Mouse (Mus musculus): ENCODE measurements around the gene Gm9495. TPM values are rescaled to one million over a fixed set of nuclear protein-coding genes. Genes with fewer than 3 reads are reported as not detected.
A peak's percentile ranks its signal among the peaks of the same experiment; 100 is the strongest.
"Not testable (repeated sequence)": the region's sequence is repeated elsewhere in the genome, so short reads cannot be mapped to it uniquely, and the experiment has no call there.

The Gm9495 gene
- polyA plus RNA-seq (2014; fragmentation: Nextera tagmentation; extraction: Ambion mirVana) = not detected in 2 replicates

- not testable (repeated sequence) for H3K4me3 ChIP-seq (ENCODE audit: low read depth, low read length); H3K36me3 ChIP-seq (ENCODE audit: control insufficient read depth, insufficient read depth, low read length); H3K4me1 ChIP-seq (ENCODE audit: control insufficient read depth, insufficient read depth, low read length); H3K9me3 ChIP-seq (ENCODE audit: control insufficient read depth, low read depth, low read length); H3K9ac ChIP-seq (replicated peaks; ENCODE audit: low read depth, low read length); H3K27me3 ChIP-seq (ENCODE audit: control insufficient read depth, insufficient read depth, low read length); H3K4me2 ChIP-seq (replicated peaks; ENCODE audit: low read depth, low read length); H3K27ac ChIP-seq (ENCODE audit: low read length); ATAC-seq (ENCODE audit: insufficient number of reproducible peaks, insufficient read depth, low FRiP score, low read depth)
- 88% methylated on average over 1 of the region's 3 CpGs for WGBS
Measured at GRCm38 (mm10) chr8:69453465-69453864, at the start of gene Gm9495. Gene Gm9495, minus strand, starts transcription at chr8:69453565.

GRCm38 (mm10) chr8:69474946-69475345 lies 21.6 kb upstream of the Gm9495 start:
- not testable (repeated sequence) for H3K9ac ChIP-seq (replicated peaks; ENCODE audit: low read depth, low read length); ATAC-seq (ENCODE audit: insufficient number of reproducible peaks, insufficient read depth, low FRiP score, low read depth)
- WGBS = 96% methylated on average over 2 of the region's 3 CpGs

GRCm38 (mm10) chr8:69420018-69420417 lies 33.3 kb downstream of the Gm9495 start:
- H3K27ac ChIP-seq (ENCODE audit: low read length); H3K36me3 ChIP-seq (ENCODE audit: control insufficient read depth, insufficient read depth, low read length); H3K9ac ChIP-seq (replicated peaks; ENCODE audit: low read depth, low read length); H3K9me3 ChIP-seq (ENCODE audit: control insufficient read depth, low read depth, low read length); H3K4me2 ChIP-seq (replicated peaks; ENCODE audit: low read depth, low read length); ATAC-seq (ENCODE audit: insufficient number of reproducible peaks, insufficient read depth, low FRiP score, low read depth); H3K4me3 ChIP-seq (ENCODE audit: low read depth, low read length); H3K27me3 ChIP-seq (ENCODE audit: control insufficient read depth, insufficient read depth, low read length); H3K4me1 ChIP-seq (ENCODE audit: control insufficient read depth, insufficient read depth, low read length): not testable (repeated sequence)
- WGBS = 85% methylated on average over 3 of the region's 3 CpGs

More at GRCm38 (mm10) chr8:69474946-69475345, 21.6 kb upstream of the Gm9495 start:
- H3K27ac ChIP-seq (ENCODE audit: low read length); H3K9me3 ChIP-seq (ENCODE audit: control insufficient read depth, low read depth, low read length); H3K27me3 ChIP-seq (ENCODE audit: control insufficient read depth, insufficient read depth, low read length); H3K4me3 ChIP-seq (ENCODE audit: low read depth, low read length); H3K4me2 ChIP-seq (replicated peaks; ENCODE audit: low read depth, low read length); H3K36me3 ChIP-seq (ENCODE audit: control insufficient read depth, insufficient read depth, low read length); H3K4me1 ChIP-seq (ENCODE audit: control insufficient read depth, insufficient read depth, low read length): not testable (repeated sequence)

GRCm38 (mm10) chr8:69414326-69414725 lies 39.0 kb downstream of the Gm9495 start:
- ATAC-seq (ENCODE audit: insufficient number of reproducible peaks, insufficient read depth, low FRiP score, low read depth) = no peak
- WGBS = 79% methylated on average over 1 of the region's 1 CpGs
- Histone ChIP-seq H3K36me3 (ENCODE audit: control insufficient read depth, insufficient read depth, low read length) (no peaks in the 10 kb centered on the region), H3K27me3 (ENCODE audit: control insufficient read depth, insufficient read depth, low read length) (no peaks in the 10 kb centered on the region), H3K9ac (replicated peaks; ENCODE audit: low read depth, low read length) (no peak overlapping the region), H3K4me1 (ENCODE audit: control insufficient read depth, insufficient read depth, low read length) (no peaks in the 10 kb centered on the region), H3K4me3 (ENCODE audit: low read depth, low read length) (no peak overlapping the region), H3K9me3 (ENCODE audit: control insufficient read depth, low read depth, low read length) (no peaks in the 10 kb centered on the region), H3K27ac (ENCODE audit: low read length) (no peak overlapping the region), H3K4me2 (replicated peaks; ENCODE audit: low read depth, low read length) (no peak overlapping the region)

GRCm38 (mm10) chr8:69404768-69405167 lies 48.6 kb downstream of the Gm9495 start:
- Histone ChIP-seq H3K27me3 (ENCODE audit: control insufficient read depth, insufficient read depth, low read length) (no peaks in the 10 kb centered on the region), H3K9me3 (ENCODE audit: control insufficient read depth, low read depth, low read length) (peaks cover 3% of the 10 kb centered on the region; the same call in 1 of the 2 replicates), H3K9ac (replicated peaks; ENCODE audit: low read depth, low read length) (no peak overlapping the region), H3K27ac (ENCODE audit: low read length) (no peak overlapping the region), H3K4me3 (ENCODE audit: low read depth, low read length) (no peak overlapping the region), H3K4me1 (ENCODE audit: control insufficient read depth, insufficient read depth, low read length) (no peaks in the 10 kb centered on the region), H3K4me2 (replicated peaks; ENCODE audit: low read depth, low read length) (no peak overlapping the region), H3K36me3 (ENCODE audit: control insufficient read depth, insufficient read depth, low read length) (no peaks in the 10 kb centered on the region)
- no peak for ATAC-seq (ENCODE audit: insufficient number of reproducible peaks, insufficient read depth, low FRiP score, low read depth)
- WGBS = 73% methylated on average over 6 of the region's 6 CpGs

- no peaks in the 10 kb centered on the region for H3K27me3 ChIP-seq (ENCODE audit: control insufficient read depth, insufficient read depth, low read length)
- H3K4me2 ChIP-seq (replicated peaks; ENCODE audit: low read depth, low read length) = peak overlapping the region; percentile 78
- 68% methylated on average over 4 of the region's 4 CpGs for WGBS
- H3K9me3 ChIP-seq (ENCODE audit: control insufficient read depth, low read depth, low read length) = peaks cover 3% of the 10 kb centered on the region; the same call in 1 of the 2 replicates
- H3K27ac ChIP-seq (ENCODE audit: low read length) = no peak overlapping the region
- H3K36me3 ChIP-seq (ENCODE audit: control insufficient read depth, insufficient read depth, low read length) = no peaks in the 10 kb centered on the region
- no peak overlapping the region for H3K9ac ChIP-seq (replicated peaks; ENCODE audit: low read depth, low read length)
- H3K4me1 ChIP-seq (ENCODE audit: control insufficient read depth, insufficient read depth, low read length) = no peaks in the 10 kb centered on the region
- peak overlapping the region; percentile 45 for H3K4me3 ChIP-seq (ENCODE audit: low read depth, low read length)
- ATAC-seq (ENCODE audit: insufficient number of reproducible peaks, insufficient read depth, low FRiP score, low read depth) = no peak
Measured at GRCm38 (mm10) chr8:69399956-69400443, 53.4 kb downstream of the Gm9495 start.

- Histone ChIP-seq H3K9ac (replicated peaks; ENCODE audit: low read depth, low read length) (peak overlapping the region; percentile 53), H3K4me1 (ENCODE audit: control insufficient read depth, insufficient read depth, low read length) (peaks cover 3% of the 10 kb centered on the region; the same call in 1 of the 2 replicates), H3K27me3 (ENCODE audit: control insufficient read depth, insufficient read depth, low read length) (no peaks in the 10 kb centered on the region), H3K4me3 (ENCODE audit: low read depth, low read length) (peak overlapping the region; percentile 45), H3K9me3 (ENCODE audit: control insufficient read depth, low read depth, low read length) (peaks cover 3% of the 10 kb centered on the region; the same call in 1 of the 2 replicates), H3K27ac (ENCODE audit: low read length) (peak overlapping the region; percentile 27; the same call in 1 of the 2 replicates), H3K4me2 (replicated peaks; ENCODE audit: low read depth, low read length) (peak overlapping the region; percentile 78), H3K36me3 (ENCODE audit: control insufficient read depth, insufficient read depth, low read length) (no peaks in the 10 kb centered on the region)
- ATAC-seq (ENCODE audit: insufficient number of reproducible peaks, insufficient read depth, low FRiP score, low read depth) = peak; percentile 46; the same call in 1 of the 2 replicates
- 10% methylated on average over 43 of the region's 43 CpGs for WGBS
Measured at GRCm38 (mm10) chr8:69399181-69399955, 54.0 kb downstream of the Gm9495 start.

- no peak for ATAC-seq (ENCODE audit: insufficient number of reproducible peaks, insufficient read depth, low FRiP score, low read depth)
- no peaks in the 10 kb centered on the region for H3K27me3 ChIP-seq (ENCODE audit: control insufficient read depth, insufficient read depth, low read length)
- H3K9me3 ChIP-seq (ENCODE audit: control insufficient read depth, low read depth, low read length) = peaks cover 5% of the 10 kb centered on the region; the same call in 1 of the 2 replicates
- H3K9ac ChIP-seq (replicated peaks; ENCODE audit: low read depth, low read length) = no peak overlapping the region
- H3K4me1 ChIP-seq (ENCODE audit: control insufficient read depth, insufficient read depth, low read length) = peaks cover 3% of the 10 kb centered on the region; the same call in 1 of the 2 replicates
- no peak overlapping the region for H3K4me3 ChIP-seq (ENCODE audit: low read depth, low read length)
- WGBS = 68% methylated on average over 6 of the region's 6 CpGs
- H3K27ac ChIP-seq (ENCODE audit: low read length) = no peak overlapping the region; the same call in 1 of the 2 replicates
- H3K4me2 ChIP-seq (replicated peaks; ENCODE audit: low read depth, low read length) = peak overlapping the region; percentile 50; the same call in 1 of the 2 replicates
- H3K36me3 ChIP-seq (ENCODE audit: control insufficient read depth, insufficient read depth, low read length) = no peaks in the 10 kb centered on the region
Measured at GRCm38 (mm10) chr8:69396196-69396595, 57.2 kb downstream of the Gm9495 start.
